Mouse (Mus musculus) liver, adult 2 months (tissue): Measurements from ENCODE around the gene Cdk11b.
"Not testable (repeated sequence)": the region's sequence is repeated elsewhere in the genome, so short reads cannot be mapped to it uniquely, and the experiment has no call there.

Experiments used
- CTCF ChIP-seq: fragments of 200-500 bp; IDR thresholded peaks from 2 replicates; pipeline ENCODE4 v1.5.1; 2011; ENCODE audit warnings: low read depth, low read length, control low read depth
- POLR2A ChIP-seq: fragments of 200-500 bp; IDR thresholded peaks from 2 replicates; pipeline ENCODE4 v1.6.1; 2011; ENCODE audit warnings: low read length, control low read depth; ENCODE audit not compliant: insufficient read depth; ENCODE audit errors: extremely low read depth

GRCm38 (mm10) chr4:155670236-155670635, 45.6 kb downstream of the Cdk11b start:
- TF ChIP-seq POLR2A, CTCF: not testable (repeated sequence)
